Mouse (Mus musculus) MEL (cell line): ENCODE measurements around the gene Wdr4. TPM values are rescaled to one million over a fixed set of nuclear protein-coding genes. Genes with fewer than 3 reads are reported as not detected.

Experiments
- DNase-seq: peaks from one replicate; pipeline ENCODE4 v3.0.0; 2011; ENCODE audit warnings: low read depth, low spot score
- H3K27ac ChIP-seq: 2 replicates; pipeline ENCODE4 v1.5.1; 2012; ENCODE audit warnings: low read depth, mild to moderate bottlenecking, control low read depth, low read length, moderate library complexity; ENCODE audit not compliant: control insufficient read depth
- H3K27me3 ChIP-seq, 2 experiments: fragments of 150-350 bp in 1 of 2; sonication (generic) in 1 of 2; 2 replicates each; pipeline ENCODE4 v1.6.1; 2012; ENCODE audit warnings: low read length in 2 of 2, mild to moderate bottlenecking in 2 of 2, improper control_type of control experiment in 1 of 2, moderate library complexity in 1 of 2; ENCODE audit not compliant: insufficient read depth in 2 of 2, control insufficient read depth in 1 of 2
- H3K36me3 ChIP-seq, 2 experiments: 2 replicates each; pipeline ENCODE4 v1.6.1; 2012 to 2014; ENCODE audit warnings: low read length in 2 of 2, improper control_type of control experiment in 1 of 2, inconsistent platforms in 1 of 2, mild to moderate bottlenecking in 1 of 2; ENCODE audit not compliant: insufficient read depth in 2 of 2, control insufficient read depth in 1 of 2
- H3K4me1 ChIP-seq, 2 experiments: fragments of 150-350 bp in 1 of 2; sonication (generic) in 1 of 2; 2 replicates each; pipeline ENCODE4 v1.6.1; 2012; ENCODE audit warnings: low read length in 2 of 2, improper control_type of control experiment in 1 of 2, mild to moderate bottlenecking in 1 of 2; ENCODE audit not compliant: insufficient read depth in 2 of 2, control insufficient read depth in 1 of 2
- H3K4me3 ChIP-seq, 2 experiments: fragments of 150-350 bp in 1 of 2; sonication (generic) in 1 of 2; 2 replicates each; pipeline ENCODE4 v1.5.1; 2012; ENCODE audit warnings: low read depth in 2 of 2, low read length in 2 of 2, mild to moderate bottlenecking in 2 of 2, moderate library complexity in 2 of 2, control low read depth in 1 of 2, improper control_type of control experiment in 1 of 2; ENCODE audit not compliant: control insufficient read depth in 1 of 2, insufficient read depth in 1 of 2
- H3K79me2 ChIP-seq: 2 replicates; pipeline ENCODE4 v1.6.1; 2012; ENCODE audit warnings: mild to moderate bottlenecking, low read length, moderate library complexity; ENCODE audit not compliant: control insufficient read depth, poor library complexity, insufficient read depth
- H3K9ac ChIP-seq: 2 replicates; pipeline ENCODE4 v1.6.1; 2012; ENCODE audit warnings: low read depth, mild to moderate bottlenecking, control low read depth, low read length, moderate library complexity; ENCODE audit not compliant: control insufficient read depth, poor library complexity, severe bottlenecking
- H3K9me3 ChIP-seq: fragments of 150-350 bp; sonication (generic); replicated peaks from 2 replicates; pipeline ENCODE4 v1.6.1; 2012; ENCODE audit warnings: mild to moderate bottlenecking, low read length, improper control_type of control experiment, moderate library complexity; ENCODE audit not compliant: insufficient read depth
- CHD1 ChIP-seq: IDR thresholded peaks from 2 replicates; pipeline ENCODE4 v1.6.1; 2012; ENCODE audit warnings: low read depth, mild to moderate bottlenecking, inconsistent platforms, low read length, improper control_type of control experiment
- E2F4 ChIP-seq: IDR thresholded peaks from 2 replicates; pipeline ENCODE4 v1.6.1; 2011; ENCODE audit warnings: low read depth, low read length, improper control_type of control experiment, borderline replicate concordance
- ELF1 ChIP-seq: IDR thresholded peaks from 2 replicates; pipeline ENCODE4 v1.6.1; 2014; ENCODE audit warnings: low read depth, mild to moderate bottlenecking, inconsistent platforms, low read length, improper control_type of control experiment, moderate library complexity
- HCFC1 ChIP-seq: IDR thresholded peaks from 2 replicates; pipeline ENCODE4 v1.6.1; 2012; ENCODE audit warnings: low read depth, mild to moderate bottlenecking, inconsistent platforms, low read length, improper control_type of control experiment, moderate library complexity
- KAT2A ChIP-seq: conservative IDR thresholded peaks from 2 replicates; pipeline ENCODE4 v1.6.1; 2012; ENCODE audit warnings: low read depth, low read length, improper control_type of control experiment, inconsistent platforms
- MAZ ChIP-seq: IDR thresholded peaks from 2 replicates; pipeline ENCODE4 v1.6.1; 2012; ENCODE audit warnings: low read depth, mild to moderate bottlenecking, inconsistent platforms, low read length, improper control_type of control experiment
- MYB ChIP-seq: IDR thresholded peaks from 2 replicates; pipeline ENCODE4 v1.6.1; 2011; ENCODE audit warnings: mild to moderate bottlenecking, low read depth, low read length, improper control_type of control experiment
- NRF1 ChIP-seq: IDR thresholded peaks from 2 replicates; pipeline ENCODE4 v1.6.1; 2014; ENCODE audit warnings: low read depth, mild to moderate bottlenecking, inconsistent platforms, low read length, improper control_type of control experiment, moderate library complexity; ENCODE audit not compliant: poor library complexity, insufficient read depth, severe bottlenecking
- POLR2A ChIP-seq, 2 experiments: IDR thresholded peaks; 2 replicates each; pipeline ENCODE4 v1.6.1; 2011 to 2012; ENCODE audit warnings: low read length in 2 of 2, mild to moderate bottlenecking in 2 of 2, control low read depth in 1 of 2, improper control_type of control experiment in 1 of 2, low read depth in 1 of 2, moderate library complexity in 1 of 2; ENCODE audit not compliant: control insufficient read depth in 1 of 2, insufficient read depth in 1 of 2, poor library complexity in 1 of 2
- POLR2AphosphoS2 ChIP-seq: IDR thresholded peaks from 2 replicates; pipeline ENCODE4 v1.6.1; 2011; ENCODE audit warnings: low read length, improper control_type of control experiment
- RAD21 ChIP-seq: IDR thresholded peaks from 2 replicates; pipeline ENCODE4 v1.6.1; 2011; ENCODE audit warnings: mild to moderate bottlenecking, low read depth, low read length, improper control_type of control experiment
- RCOR1 ChIP-seq: IDR thresholded peaks from 2 replicates; pipeline ENCODE4 v1.6.1; 2012; ENCODE audit warnings: low read depth, mild to moderate bottlenecking, inconsistent platforms, low read length, improper control_type of control experiment
- SIN3A ChIP-seq: IDR thresholded peaks from 2 replicates; pipeline ENCODE4 v1.6.1; 2012; ENCODE audit warnings: low read length, improper control_type of control experiment, inconsistent platforms
- SMC3 ChIP-seq: IDR thresholded peaks from 2 replicates; pipeline ENCODE4 v1.6.1; 2011; ENCODE audit warnings: low read depth, low read length, improper control_type of control experiment
- TBP ChIP-seq: IDR thresholded peaks from 2 replicates; pipeline ENCODE4 v1.8.0; 2011; ENCODE audit warnings: low read depth, low read length, improper control_type of control experiment
- UBTF ChIP-seq: IDR thresholded peaks from 2 replicates; pipeline ENCODE4 v1.6.1; 2012; ENCODE audit warnings: low read depth, mild to moderate bottlenecking, inconsistent platforms, low read length, improper control_type of control experiment, moderate library complexity, borderline replicate concordance; ENCODE audit not compliant: insufficient read depth
- USF1 ChIP-seq: IDR thresholded peaks from 2 replicates; pipeline ENCODE4 v1.6.1; 2014; ENCODE audit warnings: low read depth, mild to moderate bottlenecking, inconsistent platforms, low read length, improper control_type of control experiment, moderate library complexity
- USF2 ChIP-seq, 2 experiments: IDR thresholded peaks; 2 replicates each; pipeline ENCODE4 v1.6.1; 2011 to 2012; ENCODE audit warnings: improper control_type of control experiment in 2 of 2, low read length in 2 of 2, borderline replicate concordance in 1 of 2, inconsistent platforms in 1 of 2, low read depth in 1 of 2, mild to moderate bottlenecking in 1 of 2; ENCODE audit not compliant: insufficient read depth in 1 of 2
- polyA plus RNA-seq, 2 experiments: library from polyadenylated mRNA; stranded (reverse) in 1 of 2; unstranded in 1 of 2; fragments of >175 nt in 1 of 2; fragments of >200 nt in 1 of 2; gene quantifications; 2 replicates each; pipeline versions ENCODE4 v1.2.1 to v1.2.4; 2012; ENCODE audit warnings: low replicate concordance in 2 of 2, low read depth in 1 of 2; ENCODE audit not compliant: insufficient read length in 2 of 2, insufficient read depth in 1 of 2, missing spikeins in 1 of 2
- total RNA-seq: library from RNA; depleted of rRNA; stranded (reverse); fragments of 300-350 nt; gene quantifications from 2 replicates; pipeline ENCODE4 v1.2.3, GENCODE M21; 2012

Gene Wdr4
- total and polyA plus RNA-seq, 3 experiments: 109 to 118 TPM; not detected in 1

GRCm38 (mm10) chr17:31486616-31487198 is 33.1 kb downstream of the Wdr4 start:
- TF ChIP-seq RAD21 (no peak), SIN3A (no peak), E2F4 (no peak), TBP (no peak), NRF1 (no peak), RCOR1 (no peak)
- no peaks in the 10 kb centered on the region for H3K4me1 ChIP-seq
- no peak overlapping the region for H3K27ac ChIP-seq
- DNase-seq: no peak
- H3K36me3 ChIP-seq: no peaks in the 10 kb centered on the region
- no peak overlapping the region for H3K9ac ChIP-seq
- peaks cover 12 to 13% of the 10 kb centered on the region in 2 experiments for H3K27me3 ChIP-seq
- H3K4me3 ChIP-seq: no peak overlapping the region
- no peaks in the 10 kb centered on the region for H3K9me3 ChIP-seq
- H3K79me2 ChIP-seq: no peaks in the 10 kb centered on the region

DNA sequence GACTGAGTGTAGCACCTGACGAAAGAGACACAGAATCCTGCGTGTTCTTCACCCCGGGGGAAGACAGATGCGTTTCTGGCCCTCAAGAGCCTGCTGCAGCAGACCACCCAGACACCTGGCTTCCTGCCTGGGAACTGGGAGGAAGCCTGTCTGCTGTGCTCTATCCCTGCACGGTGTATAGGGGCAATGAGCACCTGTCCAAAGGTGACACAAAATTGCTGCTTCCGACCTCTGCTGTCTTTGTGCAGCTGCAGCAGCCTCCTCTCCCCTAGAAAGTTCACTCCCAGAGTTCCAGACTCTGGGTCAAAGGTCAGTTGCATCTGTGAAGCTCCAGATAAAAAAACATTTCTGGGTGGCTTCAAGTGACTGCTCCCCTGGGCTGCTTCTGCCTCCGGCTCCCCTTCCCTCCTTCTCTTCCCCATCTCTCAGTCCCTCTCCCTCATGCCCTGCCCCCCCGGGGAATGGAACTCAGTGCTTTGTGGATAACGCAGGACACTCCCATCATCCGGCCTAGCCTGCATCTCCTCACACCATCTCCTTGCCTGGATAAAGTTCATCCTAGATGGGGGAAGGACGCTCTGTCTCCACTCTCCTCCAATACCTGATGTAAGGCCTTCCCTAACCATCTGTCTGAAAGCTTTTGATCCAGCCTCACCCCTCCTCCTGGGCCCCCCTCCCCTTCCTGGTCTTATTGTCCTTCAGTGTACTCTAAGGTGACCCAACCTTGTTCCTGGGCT is 40.5 kb downstream of the Wdr4 start:
- no peak overlapping the region for H3K9ac ChIP-seq
- peaks cover 0 to 3% of the 10 kb centered on the region in 2 experiments; a peak in 1 of 4 replicates for H3K4me1 ChIP-seq
- no peak overlapping the region for H3K4me3 ChIP-seq
- H3K27me3 ChIP-seq: peaks cover 10 to 13% of the 10 kb centered on the region in 2 experiments
- H3K79me2 ChIP-seq: no peaks in the 10 kb centered on the region
- H3K9me3 ChIP-seq: no peaks in the 10 kb centered on the region
- H3K36me3 ChIP-seq: no peaks in the 10 kb centered on the region; a peak in 1 of 4 replicates
- H3K27ac ChIP-seq: no peak overlapping the region
- DNase-seq: no peak
- no peak for TF ChIP-seq SIN3A
- TF ChIP-seq UBTF: no peak
- TF ChIP-seq MAZ: no peak
- TF ChIP-seq KAT2A: no peak
- TF ChIP-seq USF2 (IDR thresholded peaks at IDR 0.05; ENCODE audit: borderline replicate concordance in 1 of 2, insufficient read depth in 1 of 2, low read depth in 1 of 2, low read length in 2 of 2): no peak
- no peak for TF ChIP-seq HCFC1
- no peak for TF ChIP-seq CHD1
- TF ChIP-seq ELF1: no peak
- TF ChIP-seq POLR2AphosphoS2: no peak
- no peak for TF ChIP-seq SMC3
- TF ChIP-seq USF1: no peak
- no peak for TF ChIP-seq MYB
- no peak for TF ChIP-seq POLR2A (IDR thresholded peaks at IDR 0.05; ENCODE audit: control insufficient read depth in 1 of 2, insufficient read depth in 1 of 2, low read depth in 1 of 2, low read length in 2 of 2, poor library complexity in 1 of 2)
- no peak for TF ChIP-seq NRF1
